Mouse (Mus musculus): Measurements from ENCODE around the gene Rbm24. TPM values are rescaled to one million over a fixed set of nuclear protein-coding genes. Genes with fewer than 3 reads are reported as not detected.

Gene Rbm24
- polyA plus RNA-seq, 1 experiment from 2014 or later: 7.7 TPM

DNA sequence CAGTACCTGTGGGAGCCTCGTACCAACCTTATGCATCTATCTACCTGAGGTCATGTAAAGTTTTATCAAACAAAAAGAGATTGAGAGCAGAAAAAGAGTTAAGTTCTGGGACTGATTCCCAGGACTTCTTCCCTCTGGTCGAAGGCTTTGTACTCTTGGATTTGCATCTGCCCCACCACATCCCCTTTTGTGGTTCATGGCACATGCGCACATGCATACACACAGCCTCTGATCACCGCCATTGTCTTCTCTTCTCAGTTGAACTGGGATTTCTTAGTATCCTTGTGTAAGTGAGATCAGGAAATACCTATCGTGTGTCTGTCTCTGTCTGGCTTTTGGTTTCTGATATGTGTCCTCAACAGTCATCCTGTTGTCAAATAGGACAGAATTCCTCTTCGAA is 20.7 kb downstream of the Rbm24 start:
- Histone ChIP-seq H3K36me3 (no peaks in the 10 kb centered on the region), H3K4me2 (replicated peaks) (no peak overlapping the region), H3K9ac (no peak overlapping the region), H3K4me3 (replicated peaks) (no peak overlapping the region), H3K9me3 (replicated peaks) (no peaks in the 10 kb centered on the region), H3K27ac (replicated peaks) (no peak overlapping the region), H3K27me3 (no peaks in the 10 kb centered on the region), H3K4me1 (no peaks in the 10 kb centered on the region)
- WGBS: 72% methylated on average over 6 of the region's 6 CpGs
- no peak for ATAC-seq (ENCODE audit: insufficient number of reproducible peaks, low FRiP score, low TSS enrichment, low read depth)

DNA sequence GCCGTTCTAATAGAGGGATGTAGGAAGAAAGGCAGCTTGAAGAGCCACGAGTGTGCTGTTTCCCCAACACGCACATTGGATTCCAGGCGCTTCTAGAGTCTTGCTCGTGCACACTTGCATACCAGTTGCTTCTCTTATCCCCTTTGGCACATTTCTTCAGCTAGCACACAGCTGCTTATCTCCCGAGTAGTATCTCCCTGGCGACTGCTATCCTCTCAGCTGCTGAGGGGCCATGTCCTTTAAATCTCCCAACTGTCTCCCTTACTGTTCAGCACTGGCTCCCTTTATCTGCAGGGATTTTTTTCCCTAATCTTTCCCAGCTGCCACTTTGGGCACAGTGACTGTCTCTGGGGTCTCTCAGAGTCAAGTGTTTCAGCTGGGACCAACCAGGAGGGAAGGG is 25.8 kb downstream of the Rbm24 start:
- no peak overlapping the region for H3K9ac ChIP-seq
- no peak for ATAC-seq (ENCODE audit: insufficient number of reproducible peaks, low FRiP score, low TSS enrichment, low read depth)
- H3K4me1 ChIP-seq: no peaks in the 10 kb centered on the region
- no peak overlapping the region for H3K4me2 ChIP-seq (replicated peaks)
- H3K27me3 ChIP-seq: no peaks in the 10 kb centered on the region
- no peak overlapping the region for H3K27ac ChIP-seq (replicated peaks)
- H3K9me3 ChIP-seq (replicated peaks): no peaks in the 10 kb centered on the region
- no peaks in the 10 kb centered on the region for H3K36me3 ChIP-seq
- 62% methylated on average over 7 of the region's 7 CpGs for WGBS
- no peak overlapping the region for H3K4me3 ChIP-seq (replicated peaks)

DNA sequence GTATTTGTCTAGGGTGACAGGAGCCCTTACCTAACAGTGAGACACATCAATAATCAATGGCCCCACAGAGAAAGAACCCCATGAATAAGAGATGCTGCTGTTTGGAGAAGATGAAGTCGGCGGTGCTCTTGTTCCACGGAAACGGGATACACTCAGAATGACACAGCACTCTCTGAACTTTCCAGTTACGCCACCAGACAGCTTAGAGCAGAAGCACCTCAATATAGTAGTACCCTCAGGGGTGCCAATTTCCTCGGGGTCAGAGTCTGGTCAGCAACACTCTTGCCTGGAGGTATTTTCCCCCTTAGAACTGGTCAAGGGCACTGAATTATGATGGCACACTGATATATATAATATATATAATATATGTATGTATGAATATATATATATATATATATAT is 27.8 kb downstream of the Rbm24 start:
- Histone ChIP-seq H3K9me3 (replicated peaks) (no peaks in the 10 kb centered on the region), H3K9ac (no peak overlapping the region), H3K27me3 (no peaks in the 10 kb centered on the region), H3K4me1 (no peaks in the 10 kb centered on the region), H3K36me3 (no peaks in the 10 kb centered on the region), H3K27ac (replicated peaks) (no peak overlapping the region), H3K4me3 (replicated peaks) (no peak overlapping the region), H3K4me2 (replicated peaks) (no peak overlapping the region)
- WGBS: 83% methylated on average over 6 of the region's 6 CpGs
- no peak for ATAC-seq (ENCODE audit: insufficient number of reproducible peaks, low FRiP score, low TSS enrichment, low read depth)

DNA sequence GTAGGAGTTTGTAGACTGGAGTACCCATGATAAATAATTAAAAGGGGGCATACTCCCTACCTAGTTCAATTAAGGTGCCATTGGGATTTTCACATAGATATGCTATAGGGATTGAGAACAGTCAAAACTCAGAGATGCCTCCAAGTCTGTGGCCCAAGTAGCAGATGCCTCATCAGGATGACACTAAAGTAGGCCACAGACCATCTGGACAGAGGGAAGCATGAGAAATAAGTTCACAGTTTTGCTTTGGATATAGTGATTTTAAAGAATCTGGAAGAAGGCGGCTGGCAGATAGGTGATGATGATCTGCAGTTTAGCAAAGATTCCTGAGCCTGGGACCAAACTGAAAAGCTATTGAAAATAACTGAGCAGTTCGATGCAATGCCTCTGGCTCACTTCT is 30.0 kb downstream of the Rbm24 start:
- no peaks in the 10 kb centered on the region for H3K27me3 ChIP-seq
- no peaks in the 10 kb centered on the region for H3K36me3 ChIP-seq
- no peaks in the 10 kb centered on the region for H3K9me3 ChIP-seq (replicated peaks)
- no peak overlapping the region for H3K27ac ChIP-seq (replicated peaks)
- 86% methylated on average over 2 of the region's 2 CpGs for WGBS
- no peak for ATAC-seq (ENCODE audit: insufficient number of reproducible peaks, low FRiP score, low TSS enrichment, low read depth)
- H3K4me3 ChIP-seq (replicated peaks): no peak overlapping the region
- H3K4me1 ChIP-seq: no peaks in the 10 kb centered on the region
- no peak overlapping the region for H3K4me2 ChIP-seq (replicated peaks)
- no peak overlapping the region for H3K9ac ChIP-seq

DNA sequence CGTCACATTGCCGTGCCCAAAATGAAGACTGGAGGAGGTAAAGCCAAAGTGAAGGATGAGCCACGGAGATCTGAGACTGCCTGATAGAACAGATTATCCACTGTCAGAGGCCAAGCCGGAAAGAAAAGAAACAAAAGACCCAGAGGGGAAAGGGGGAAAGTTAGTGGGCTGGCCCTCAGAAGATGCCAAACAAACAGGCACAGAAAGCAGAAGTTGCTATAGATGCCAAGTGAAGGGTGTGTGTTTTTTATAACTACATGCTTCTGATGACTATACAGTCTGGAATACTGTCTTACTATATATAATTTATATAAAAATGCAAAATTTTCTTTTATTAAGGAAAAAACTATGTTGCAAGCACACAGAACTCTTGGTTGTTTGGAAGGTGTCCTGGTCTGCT is 31.7 kb downstream of the Rbm24 start:
- ATAC-seq (ENCODE audit: insufficient number of reproducible peaks, low FRiP score, low TSS enrichment, low read depth): no peak
- no peak overlapping the region for H3K4me2 ChIP-seq (replicated peaks)
- H3K4me1 ChIP-seq: no peaks in the 10 kb centered on the region
- 42% methylated on average over 4 of the region's 4 CpGs for WGBS
- H3K9ac ChIP-seq: no peak overlapping the region
- H3K27me3 ChIP-seq: no peaks in the 10 kb centered on the region
- H3K4me3 ChIP-seq (replicated peaks): no peak overlapping the region
- H3K27ac ChIP-seq (replicated peaks): no peak overlapping the region
- no peaks in the 10 kb centered on the region for H3K9me3 ChIP-seq (replicated peaks)
- no peaks in the 10 kb centered on the region for H3K36me3 ChIP-seq

DNA sequence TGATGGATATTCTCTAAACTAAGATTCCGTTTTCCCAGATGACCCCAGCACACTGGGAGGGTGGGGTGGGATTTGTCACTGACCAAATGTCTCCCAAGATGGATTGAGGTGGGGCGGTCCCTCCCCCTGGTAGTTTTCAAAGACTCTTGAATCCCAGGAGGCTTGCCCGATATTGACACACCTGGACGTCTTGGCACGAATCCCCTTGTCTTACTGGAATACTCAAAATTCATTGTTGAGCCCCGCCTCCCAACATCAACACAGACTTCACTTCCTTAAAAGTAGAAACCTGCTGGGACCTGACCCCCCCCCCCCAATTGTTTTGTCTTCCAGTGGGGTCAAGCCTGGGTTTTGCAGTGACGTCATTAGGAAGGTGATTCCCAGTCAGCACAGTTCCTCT is 32.4 kb downstream of the Rbm24 start:
- Histone ChIP-seq H3K4me3 (replicated peaks) (no peak overlapping the region), H3K9me3 (replicated peaks) (no peaks in the 10 kb centered on the region), H3K4me2 (replicated peaks) (no peak overlapping the region), H3K27ac (replicated peaks) (no peak overlapping the region), H3K36me3 (no peaks in the 10 kb centered on the region), H3K4me1 (no peaks in the 10 kb centered on the region), H3K27me3 (no peaks in the 10 kb centered on the region), H3K9ac (no peak overlapping the region)
- 80% methylated on average over 7 of the region's 7 CpGs for WGBS
- ATAC-seq (ENCODE audit: insufficient number of reproducible peaks, low FRiP score, low TSS enrichment, low read depth): no peak

DNA sequence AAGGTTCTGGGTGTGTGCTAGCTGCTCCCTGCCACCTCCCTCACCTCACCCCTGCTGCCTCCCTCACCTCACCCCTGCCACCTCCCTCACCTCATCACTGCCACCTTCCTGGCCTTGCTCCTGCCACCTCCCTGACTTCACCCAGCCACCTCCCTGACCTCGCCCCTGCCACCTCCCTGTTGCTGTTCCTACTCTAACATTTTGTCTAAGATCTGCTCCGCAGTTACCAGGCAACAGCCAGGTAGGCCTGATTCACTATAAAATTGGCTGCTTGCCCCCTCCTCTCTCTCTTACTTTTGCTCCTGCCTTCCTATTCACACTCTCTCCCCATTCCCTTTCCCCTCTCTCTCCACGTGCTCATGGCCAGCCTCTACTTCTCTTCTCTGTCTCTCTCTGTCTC is 33.3 kb downstream of the Rbm24 start:
- 71% methylated on average over 3 of the region's 3 CpGs for WGBS
- Histone ChIP-seq H3K9me3 (replicated peaks) (no peaks in the 10 kb centered on the region), H3K9ac (no peak overlapping the region), H3K4me1 (no peaks in the 10 kb centered on the region), H3K4me2 (replicated peaks) (no peak overlapping the region), H3K27me3 (no peaks in the 10 kb centered on the region), H3K4me3 (replicated peaks) (no peak overlapping the region), H3K36me3 (no peaks in the 10 kb centered on the region), H3K27ac (replicated peaks) (no peak overlapping the region)
- no peak for ATAC-seq (ENCODE audit: insufficient number of reproducible peaks, low FRiP score, low TSS enrichment, low read depth)

DNA sequence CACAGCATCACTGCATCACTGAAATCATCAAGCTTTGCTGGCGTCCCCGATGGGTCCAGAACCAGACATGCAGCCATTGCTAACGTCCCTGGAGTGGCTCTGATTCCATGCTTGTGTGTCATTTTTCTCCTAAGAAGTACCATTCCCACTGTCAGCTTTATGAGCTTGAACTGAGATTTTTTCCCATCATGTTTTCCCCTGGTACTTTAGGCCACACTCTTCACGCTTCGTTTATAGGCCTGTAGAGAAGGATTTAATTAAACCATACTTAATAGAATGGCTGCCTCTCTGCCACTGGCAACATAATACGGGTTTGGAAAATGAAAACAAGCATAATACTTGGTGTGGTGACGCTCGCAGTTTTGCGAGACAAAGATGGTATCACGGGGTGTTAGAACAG is 41.3 kb downstream of the Rbm24 start:
- H3K27me3 ChIP-seq: no peaks in the 10 kb centered on the region
- H3K4me1 ChIP-seq: no peaks in the 10 kb centered on the region
- H3K36me3 ChIP-seq: no peaks in the 10 kb centered on the region
- H3K4me3 ChIP-seq (replicated peaks): no peak overlapping the region
- H3K9ac ChIP-seq: no peak overlapping the region
- no peak overlapping the region for H3K27ac ChIP-seq (replicated peaks)
- ATAC-seq (ENCODE audit: insufficient number of reproducible peaks, low FRiP score, low TSS enrichment, low read depth): no peak
- no peak overlapping the region for H3K4me2 ChIP-seq (replicated peaks)
- WGBS: 71% methylated on average over 10 of the region's 10 CpGs
- no peaks in the 10 kb centered on the region for H3K9me3 ChIP-seq (replicated peaks)

DNA sequence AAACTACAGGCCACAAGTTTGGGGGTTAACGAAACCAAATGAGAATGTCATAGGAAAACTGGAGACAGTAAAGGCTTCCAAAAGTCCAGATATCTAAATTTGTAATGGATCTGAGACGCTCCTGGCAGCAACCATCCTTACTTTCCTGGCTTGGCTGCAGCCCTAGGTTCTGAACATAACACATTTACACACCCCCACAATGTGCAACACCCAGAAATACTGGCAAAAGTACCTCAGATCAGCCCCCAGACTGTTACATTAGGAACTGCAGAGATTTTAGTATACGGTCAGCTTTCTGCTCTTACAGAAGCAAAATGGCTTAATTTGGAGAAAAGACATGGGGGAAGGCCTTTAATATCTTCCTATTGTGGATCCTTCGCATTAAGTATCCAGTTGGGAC is 44.0 kb downstream of the Rbm24 start:
- no peaks in the 10 kb centered on the region for H3K9me3 ChIP-seq (replicated peaks)
- no peak for ATAC-seq (ENCODE audit: insufficient number of reproducible peaks, low FRiP score, low TSS enrichment, low read depth)
- no peaks in the 10 kb centered on the region for H3K4me1 ChIP-seq
- no peak overlapping the region for H3K4me3 ChIP-seq (replicated peaks)
- no peaks in the 10 kb centered on the region for H3K36me3 ChIP-seq
- 91% methylated on average over 4 of the region's 4 CpGs for WGBS
- no peak overlapping the region for H3K27ac ChIP-seq (replicated peaks)
- H3K27me3 ChIP-seq: no peaks in the 10 kb centered on the region
- H3K9ac ChIP-seq: no peak overlapping the region
- H3K4me2 ChIP-seq (replicated peaks): no peak overlapping the region

DNA sequence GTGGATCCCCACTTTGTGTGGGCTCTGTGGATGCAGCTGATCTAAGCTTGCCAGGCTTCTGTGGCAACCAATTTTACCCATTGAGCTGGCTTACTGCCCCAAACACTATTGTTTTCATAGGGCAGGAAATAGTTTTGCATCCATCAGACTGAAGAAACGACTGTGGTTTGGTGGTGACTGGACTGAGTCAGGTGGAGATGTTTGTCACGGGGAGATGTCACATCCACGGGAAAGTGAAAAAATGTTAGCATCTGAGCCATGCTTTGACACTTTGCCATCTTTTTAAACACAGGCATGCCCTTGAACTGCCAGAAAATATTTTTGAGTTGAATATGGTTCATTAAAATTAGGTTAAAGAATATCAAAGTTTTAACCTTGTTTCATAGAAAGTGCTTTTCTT is 45.5 kb downstream of the Rbm24 start:
- H3K27me3 ChIP-seq: no peaks in the 10 kb centered on the region
- H3K36me3 ChIP-seq: no peaks in the 10 kb centered on the region
- WGBS: 59% methylated on average over 3 of the region's 3 CpGs
- no peak overlapping the region for H3K9ac ChIP-seq
- no peaks in the 10 kb centered on the region for H3K4me1 ChIP-seq
- H3K27ac ChIP-seq (replicated peaks): no peak overlapping the region
- H3K9me3 ChIP-seq (replicated peaks): no peaks in the 10 kb centered on the region
- H3K4me3 ChIP-seq (replicated peaks): no peak overlapping the region
- H3K4me2 ChIP-seq (replicated peaks): no peak overlapping the region
- ATAC-seq (ENCODE audit: insufficient number of reproducible peaks, low FRiP score, low TSS enrichment, low read depth): no peak

DNA sequence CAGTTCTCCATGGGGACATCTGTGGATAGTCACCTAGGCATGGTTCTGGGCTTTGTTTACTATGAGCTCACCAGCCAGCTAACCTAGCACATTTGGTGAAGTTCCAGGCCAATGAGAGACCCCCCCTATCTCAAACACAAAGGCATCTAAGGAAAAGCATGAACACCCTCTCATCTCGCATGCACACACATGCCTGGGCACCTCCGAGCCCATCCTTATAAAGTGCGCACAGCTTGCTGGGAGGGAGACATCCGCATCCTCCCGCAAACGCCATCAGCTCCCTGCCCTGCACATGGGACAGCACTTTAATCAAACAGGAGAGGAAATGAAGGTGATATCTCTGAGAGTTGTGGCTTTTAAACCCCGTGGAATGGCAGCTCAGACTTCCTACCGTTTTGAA is 50.0 kb downstream of the Rbm24 start:
- no peak overlapping the region for H3K4me2 ChIP-seq (replicated peaks)
- H3K9ac ChIP-seq: no peak overlapping the region
- 53% methylated on average over 8 of the region's 8 CpGs for WGBS
- H3K4me1 ChIP-seq: no peaks in the 10 kb centered on the region
- H3K36me3 ChIP-seq: no peaks in the 10 kb centered on the region
- no peaks in the 10 kb centered on the region for H3K27me3 ChIP-seq
- H3K4me3 ChIP-seq (replicated peaks): no peak overlapping the region
- H3K9me3 ChIP-seq (replicated peaks): no peaks in the 10 kb centered on the region
- H3K27ac ChIP-seq (replicated peaks): no peak overlapping the region
- no peak for ATAC-seq (ENCODE audit: insufficient number of reproducible peaks, low FRiP score, low TSS enrichment, low read depth)

DNA sequence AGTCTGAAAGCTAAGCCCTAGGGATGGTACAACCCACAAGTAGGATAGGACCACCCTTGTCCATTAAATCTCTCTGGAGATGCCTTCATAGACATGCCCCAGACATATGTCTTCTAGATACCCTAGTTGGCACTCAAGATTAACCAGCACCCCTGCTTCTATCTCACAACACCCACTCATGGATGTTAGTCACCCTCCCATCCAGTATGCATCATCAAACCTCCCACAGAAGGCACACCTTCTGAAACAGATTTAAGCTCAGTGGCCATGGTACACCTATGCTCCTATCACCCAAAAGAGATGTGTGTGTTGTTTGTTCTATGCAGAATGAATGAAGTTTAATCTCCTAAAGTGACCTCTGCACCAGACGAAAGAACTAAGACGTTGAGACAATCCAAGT is 51.3 kb downstream of the Rbm24 start:
- Histone ChIP-seq H3K4me1 (no peaks in the 10 kb centered on the region), H3K4me3 (replicated peaks) (no peak overlapping the region), H3K9me3 (replicated peaks) (no peaks in the 10 kb centered on the region), H3K9ac (no peak overlapping the region), H3K27ac (replicated peaks) (no peak overlapping the region), H3K4me2 (replicated peaks) (no peak overlapping the region), H3K36me3 (no peaks in the 10 kb centered on the region), H3K27me3 (no peaks in the 10 kb centered on the region)
- no peak for ATAC-seq (ENCODE audit: insufficient number of reproducible peaks, low FRiP score, low TSS enrichment, low read depth)
- 83% methylated on average over 2 of the region's 2 CpGs for WGBS

Data from embryonic facial prominence, embryonic 15.5 days (tissue).